Mouse (Mus musculus): ENCODE measurements around the gene Ccnt2.
A peak's percentile ranks its signal among the peaks of the same experiment; 100 is the strongest.

Ccnt2 gene

DNA sequence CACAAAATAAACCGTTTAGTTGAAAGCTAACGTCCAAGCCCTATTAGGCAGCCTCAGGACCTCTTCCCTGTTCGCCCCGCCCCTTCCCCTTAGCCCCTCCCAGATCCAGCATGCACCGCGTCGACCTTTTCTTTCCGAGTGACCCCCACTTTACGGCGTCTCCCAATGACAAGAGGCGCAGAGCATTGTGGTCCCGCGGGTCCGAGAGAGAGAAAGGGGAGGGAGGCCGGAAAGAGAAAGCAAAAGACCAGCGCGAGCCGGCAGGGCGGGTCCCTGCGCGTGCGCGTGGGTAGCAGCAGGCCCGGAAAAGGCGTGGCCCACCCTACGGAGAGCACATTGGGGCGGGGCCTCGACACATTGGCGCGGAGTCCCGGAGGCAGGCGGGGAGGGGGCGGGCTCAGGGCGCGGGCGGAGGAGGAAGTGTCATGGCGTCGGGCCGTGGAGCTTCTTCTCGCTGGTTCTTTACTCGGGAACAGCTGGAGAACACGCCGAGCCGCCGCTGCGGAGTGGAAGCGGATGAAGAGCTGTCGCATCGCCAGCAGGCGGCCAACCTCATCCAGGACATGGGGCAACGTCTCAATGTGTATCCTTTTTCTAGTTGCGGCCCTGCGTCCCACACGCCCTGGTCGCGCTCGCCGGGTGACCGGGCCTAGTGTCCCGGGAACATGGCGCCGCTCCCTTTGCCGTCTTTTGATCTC is at the start of gene Ccnt2:
TSS of gene Ccnt2 (plus strand) at position 362 of the 698 bp plus-strand sequence.
- TF ChIP-seq GATA4 (IDR thresholded peaks at IDR 0.05; ENCODE audit: insufficient replicate concordance, low read length): 0 out of 2 replicates have a peak, but pooled peaks have one; percentile 3

DNA sequence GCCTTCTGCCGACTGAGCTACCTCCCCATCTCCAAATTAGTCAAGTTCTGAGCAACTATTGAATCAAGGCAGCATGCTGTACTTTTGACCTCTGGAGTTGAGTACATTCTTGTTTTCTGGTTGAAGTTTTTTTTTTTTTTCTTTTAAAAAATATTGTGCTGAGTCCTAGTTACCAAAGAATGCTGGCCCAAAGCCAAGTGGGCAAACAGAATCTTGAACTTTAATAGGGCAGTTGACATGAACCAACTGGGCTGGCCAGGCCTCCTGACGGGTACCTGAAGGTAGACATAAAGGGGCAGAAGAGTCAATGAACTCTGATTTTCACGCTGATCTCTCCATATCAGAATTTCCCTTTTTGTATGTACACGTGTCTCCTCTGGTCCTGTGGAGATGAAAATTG is 44.9 kb upstream of the Ccnt2 start, which contains the start of gene Acmsd:
TSS of gene Acmsd (plus strand) at position 318 of the 400 bp plus-strand sequence.
- TF ChIP-seq GATA4 (IDR thresholded peaks at IDR 0.05; ENCODE audit: insufficient replicate concordance, low read length): no peak

DNA sequence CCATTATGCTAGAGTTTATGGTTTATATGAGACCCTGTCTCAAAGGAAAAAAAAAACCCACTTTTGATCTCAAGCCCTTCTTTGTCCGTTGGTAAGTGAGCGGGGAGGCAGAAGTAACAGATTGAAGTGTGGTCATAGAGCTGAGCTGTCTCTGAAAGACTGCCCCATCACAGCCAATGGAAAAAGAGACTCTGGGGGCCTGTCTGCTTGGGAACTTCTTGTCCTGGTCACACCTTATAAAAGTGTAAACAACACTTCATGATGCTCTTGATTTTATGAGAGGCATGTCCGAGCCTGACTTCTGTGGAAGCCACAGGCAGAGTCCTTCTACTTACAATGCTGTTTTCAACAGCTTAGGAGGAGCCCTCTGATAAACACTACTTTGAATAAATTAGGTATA is 42.9 kb upstream of the Ccnt2 start:
- TF ChIP-seq GATA4 (IDR thresholded peaks at IDR 0.05; ENCODE audit: insufficient replicate concordance, low read length): no peak

DNA sequence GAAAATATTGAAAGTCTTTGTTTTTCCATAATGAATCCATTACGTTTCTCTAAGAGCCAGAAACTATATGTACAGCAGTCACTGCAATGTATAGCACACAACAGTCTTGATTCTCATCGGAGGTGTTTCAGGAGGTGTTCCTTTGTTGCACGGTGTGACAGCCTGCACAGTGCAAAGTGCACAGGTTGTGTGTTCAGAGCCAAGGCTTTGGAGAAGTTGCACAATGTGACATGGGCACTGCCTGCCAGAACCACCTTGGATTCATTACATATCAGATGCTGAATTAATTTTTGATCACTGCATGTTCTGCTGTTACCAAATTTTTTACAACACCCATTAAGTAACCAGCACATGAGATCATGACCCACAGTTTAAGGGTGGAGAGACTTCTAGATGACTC is 41.5 kb upstream of the Ccnt2 start:
- no peak for TF ChIP-seq GATA4 (IDR thresholded peaks at IDR 0.05; ENCODE audit: insufficient replicate concordance, low read length)

DNA sequence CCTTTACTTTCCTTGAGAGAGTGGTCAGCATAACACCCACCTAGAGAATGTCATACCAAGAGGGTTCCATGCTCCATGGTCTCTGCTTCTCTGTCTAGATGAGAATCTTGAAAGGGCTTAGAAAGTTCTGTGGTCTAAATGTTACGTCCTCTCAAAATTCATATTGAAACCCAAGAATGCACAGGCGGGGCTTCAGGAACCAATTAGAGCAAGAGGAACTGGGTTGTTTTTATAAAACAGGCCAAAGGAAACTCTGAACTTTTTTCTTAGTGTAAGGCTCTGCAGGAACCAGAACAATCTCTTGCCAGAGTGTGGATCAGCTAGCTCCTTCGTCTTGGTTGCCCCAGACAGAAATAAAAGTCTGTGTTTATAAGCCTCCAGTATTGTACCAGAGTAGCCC is 41.1 kb upstream of the Ccnt2 start:
- TF ChIP-seq GATA4 (IDR thresholded peaks at IDR 0.05; ENCODE audit: insufficient replicate concordance, low read length): no peak

DNA sequence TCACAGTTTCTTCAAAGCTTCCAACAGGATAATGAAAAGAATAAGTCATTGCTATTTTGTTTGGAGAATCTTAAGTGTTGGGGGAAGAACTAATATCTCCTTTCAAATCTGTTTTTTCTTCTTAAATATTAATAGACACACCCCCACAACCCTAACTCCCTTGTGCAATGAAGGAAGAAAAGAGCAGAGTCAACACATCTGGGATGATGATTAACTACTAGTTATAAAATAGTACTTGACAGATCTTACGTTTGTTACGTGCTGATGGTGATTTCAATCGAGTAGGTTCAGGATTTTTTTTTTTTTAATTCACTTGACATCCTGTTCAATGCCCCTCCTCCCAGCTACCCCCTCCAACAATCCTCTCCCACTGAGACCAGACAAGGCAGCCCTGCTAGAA is 38.6 kb upstream of the Ccnt2 start:
- TF ChIP-seq GATA4 (IDR thresholded peaks at IDR 0.05; ENCODE audit: insufficient replicate concordance, low read length): no peak

DNA sequence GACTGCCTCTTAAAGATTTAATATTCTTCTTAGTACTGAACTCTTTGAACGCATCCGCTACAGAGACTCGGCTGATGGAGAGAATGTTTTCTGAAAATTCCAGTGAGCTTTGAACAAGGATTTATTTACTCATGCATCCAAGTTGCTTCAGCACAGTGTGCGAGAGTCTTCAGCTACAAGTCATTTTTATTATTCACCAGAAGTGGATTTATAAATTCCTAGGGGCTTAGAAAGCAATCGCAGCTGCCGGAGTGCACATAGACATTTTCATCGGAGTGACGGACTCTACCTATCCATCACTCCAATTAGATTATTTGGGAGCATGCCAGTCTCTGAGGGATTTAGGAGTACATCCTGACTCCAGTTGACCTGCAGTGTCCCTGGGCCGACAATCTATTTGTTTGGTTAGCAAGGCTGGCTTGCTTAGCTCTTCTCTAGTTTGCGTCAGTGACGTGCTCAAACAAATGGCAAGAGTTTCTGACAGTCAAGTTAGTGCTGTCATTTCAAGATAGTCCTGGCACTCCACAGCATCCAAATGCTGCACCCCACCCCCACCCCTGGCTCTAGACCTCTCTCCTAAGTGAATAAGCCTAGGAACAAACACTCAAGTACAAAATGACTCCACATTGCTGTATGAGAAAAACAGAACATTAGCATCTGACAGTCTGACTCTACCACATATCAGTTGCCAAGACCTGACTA is 23.4 kb upstream of the Ccnt2 start:
- no peak for TF ChIP-seq GATA4 (IDR thresholded peaks at IDR 0.05; ENCODE audit: insufficient replicate concordance, low read length)

DNA sequence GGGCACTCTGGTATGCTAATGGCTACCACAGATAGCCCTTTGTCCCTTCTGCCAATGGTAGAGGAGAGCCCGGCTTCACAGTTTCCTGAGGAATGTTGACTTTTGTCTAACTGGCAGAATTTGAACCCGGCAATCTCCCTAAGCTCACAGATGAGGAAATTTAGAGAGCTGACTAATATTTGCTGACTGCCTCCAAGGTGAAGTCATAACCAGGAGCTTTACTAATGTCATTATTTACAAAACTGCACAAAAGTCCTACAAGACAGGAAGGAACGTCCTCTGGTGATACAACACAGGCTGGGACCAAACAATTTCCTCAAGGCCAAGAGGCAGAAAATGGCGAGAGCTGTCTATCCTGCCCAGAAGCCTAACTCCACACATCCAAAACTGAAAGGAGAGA is 18.2 kb upstream of the Ccnt2 start:
- no peak for TF ChIP-seq GATA4 (IDR thresholded peaks at IDR 0.05; ENCODE audit: insufficient replicate concordance, low read length)

DNA sequence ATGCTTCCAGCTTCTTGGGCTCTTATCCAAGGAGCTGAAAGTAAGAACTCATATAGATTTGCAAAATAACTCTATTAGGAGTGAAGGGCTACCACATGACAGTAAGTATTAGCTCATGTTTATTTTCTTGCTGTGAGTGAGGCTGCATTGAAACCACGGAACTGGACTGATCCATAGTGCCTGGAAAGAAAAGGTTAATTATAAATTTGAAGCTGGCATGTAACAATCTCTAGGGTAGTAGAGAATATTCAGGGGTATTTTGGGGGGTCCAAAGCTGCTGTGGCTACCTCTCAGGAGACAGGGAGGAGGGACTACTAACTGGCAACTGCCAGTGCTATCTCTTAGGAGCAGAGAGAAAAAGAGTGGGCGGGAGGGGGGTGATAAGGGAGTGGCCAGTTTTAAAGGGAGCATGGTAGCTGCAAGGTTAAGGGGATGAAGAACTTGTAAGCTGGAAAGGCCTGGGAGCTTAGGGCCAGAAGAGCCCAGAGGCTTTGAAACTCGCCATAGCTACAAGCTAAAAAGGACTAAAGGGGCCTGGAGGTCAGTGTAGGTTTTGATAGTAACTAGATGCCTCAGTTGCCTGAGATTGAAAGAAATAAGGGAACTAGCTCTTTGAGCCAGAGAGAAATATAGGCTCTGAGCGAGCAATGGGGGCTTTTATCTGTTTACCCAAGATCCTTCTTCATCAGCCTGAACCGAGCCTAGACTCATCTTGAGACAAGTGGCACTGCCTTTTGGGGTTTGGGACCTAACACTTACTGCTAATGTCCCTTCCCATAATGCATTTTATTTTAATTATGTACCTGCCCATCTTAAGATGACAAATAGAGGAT is 17.4 kb upstream of the Ccnt2 start:
- TF ChIP-seq GATA4 (IDR thresholded peaks at IDR 0.05; ENCODE audit: insufficient replicate concordance, low read length): no peak

DNA sequence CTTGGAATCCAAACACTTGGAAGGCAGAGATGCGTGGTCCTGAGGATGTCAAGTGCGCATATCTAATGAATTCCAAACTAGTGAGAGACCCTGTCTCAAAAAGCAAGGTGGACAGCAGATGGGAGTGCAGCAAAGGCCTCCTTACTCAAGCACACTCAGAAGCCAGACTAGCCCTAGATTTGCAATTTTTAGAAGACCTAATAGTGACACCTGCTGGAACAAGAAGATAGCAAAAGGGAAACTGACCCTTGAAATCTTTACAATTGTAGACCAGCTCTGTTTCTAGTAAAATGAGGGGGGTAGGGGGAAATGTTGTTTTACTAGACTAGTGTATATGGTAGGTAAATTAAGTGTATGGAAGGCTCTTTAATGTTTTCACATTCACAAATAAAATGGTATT is 8.5 kb upstream of the Ccnt2 start:
- TF ChIP-seq GATA4 (IDR thresholded peaks at IDR 0.05; ENCODE audit: insufficient replicate concordance, low read length): no peak

DNA sequence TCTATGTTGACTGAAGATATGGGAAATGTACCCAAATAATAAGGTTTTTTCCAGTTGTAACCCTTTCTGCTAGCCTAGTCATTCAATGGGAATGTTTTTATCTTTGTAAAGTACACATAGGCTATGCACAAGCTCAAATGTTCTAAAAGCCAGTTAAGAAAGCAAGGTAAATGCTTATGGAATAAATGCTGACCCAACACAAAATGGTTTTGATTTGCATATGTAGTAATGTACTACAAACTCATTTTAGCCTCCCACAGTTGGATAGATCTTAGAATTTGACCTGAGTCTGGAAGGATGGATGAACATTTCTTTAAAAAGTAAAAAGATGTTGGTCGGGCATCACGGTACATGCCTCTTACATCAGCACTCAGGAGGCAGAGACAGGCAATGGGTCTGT is 7.2 kb upstream of the Ccnt2 start:
- TF ChIP-seq GATA4 (IDR thresholded peaks at IDR 0.05; ENCODE audit: insufficient replicate concordance, low read length): no peak

DNA sequence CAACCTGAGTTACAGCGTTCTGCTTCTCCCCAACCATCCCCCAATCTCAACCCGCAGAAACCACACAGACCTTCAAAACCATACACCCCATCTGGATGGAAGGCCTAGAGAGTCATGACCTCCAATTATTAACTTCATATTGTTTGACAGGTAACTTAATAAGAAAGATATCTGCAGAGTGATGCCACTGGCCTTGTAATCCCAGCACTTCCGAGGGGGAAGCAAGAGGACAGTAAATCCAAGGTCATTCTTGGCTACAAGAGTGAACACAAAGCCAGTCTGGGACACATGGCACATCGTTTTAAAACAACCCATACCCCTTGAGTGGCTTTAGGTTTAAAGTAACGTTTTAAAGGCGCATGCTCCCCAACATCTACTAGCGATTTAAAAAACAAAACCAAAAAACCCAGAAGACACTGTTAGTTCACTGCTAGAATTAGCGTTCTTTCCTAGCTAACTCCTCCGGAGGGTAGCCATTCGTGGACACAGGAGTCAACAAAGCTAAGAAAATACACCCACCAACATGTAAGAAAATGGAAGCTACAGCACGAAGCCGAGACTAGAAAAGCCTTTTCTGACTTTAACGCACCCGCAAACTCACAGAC is 664 bp upstream of the Ccnt2 start:
- no peak for TF ChIP-seq GATA4 (IDR thresholded peaks at IDR 0.05; ENCODE audit: insufficient replicate concordance, low read length)

DNA sequence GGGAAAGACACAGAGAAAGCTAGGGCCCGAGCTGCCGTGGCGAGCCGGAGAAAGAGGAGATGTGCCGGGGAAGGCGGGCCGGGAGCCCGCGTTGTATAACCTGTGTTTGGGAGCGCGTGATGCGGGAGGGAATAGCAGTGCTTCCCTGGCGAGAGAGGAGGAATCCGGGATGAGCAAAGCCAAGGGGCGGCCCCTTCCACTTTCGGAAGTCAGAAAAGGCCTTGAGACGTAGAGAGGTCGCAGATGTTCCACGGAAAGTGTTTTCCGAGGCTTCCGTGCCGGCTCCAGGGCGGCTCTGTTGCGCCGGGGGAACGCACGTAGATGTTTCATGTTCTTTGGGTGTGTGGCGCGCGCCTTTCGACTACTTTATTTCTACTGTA is 527 bp downstream of the Ccnt2 start:
- no peak for TF ChIP-seq GATA4 (IDR thresholded peaks at IDR 0.05; ENCODE audit: insufficient replicate concordance, low read length)

DNA sequence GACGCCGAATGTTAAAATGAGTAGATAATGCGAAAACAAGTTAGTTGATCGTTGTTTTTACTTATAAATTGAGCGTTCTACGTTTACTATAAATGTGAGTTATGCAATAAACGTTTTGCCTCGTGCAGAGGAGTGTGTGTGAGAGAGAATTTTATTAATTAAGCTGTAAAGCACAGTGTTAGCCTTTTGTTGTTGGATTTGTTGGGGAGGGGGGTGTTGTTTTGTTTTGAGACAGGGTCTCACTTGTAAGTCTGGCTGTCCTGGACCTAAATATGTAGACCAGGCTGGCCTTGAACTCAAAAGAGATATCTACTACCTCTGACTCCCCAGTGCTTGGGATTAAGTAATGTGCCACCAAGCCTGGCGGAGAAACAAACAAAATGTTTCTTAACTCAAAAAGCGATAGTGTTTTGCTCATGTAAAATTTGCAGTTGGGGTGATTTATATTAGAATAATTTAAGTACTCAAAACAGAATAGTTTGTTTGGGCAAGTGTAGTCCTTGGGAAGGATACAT is 1.3 kb downstream of the Ccnt2 start:
- TF ChIP-seq GATA4 (IDR thresholded peaks at IDR 0.05; ENCODE audit: insufficient replicate concordance, low read length): no peak

DNA sequence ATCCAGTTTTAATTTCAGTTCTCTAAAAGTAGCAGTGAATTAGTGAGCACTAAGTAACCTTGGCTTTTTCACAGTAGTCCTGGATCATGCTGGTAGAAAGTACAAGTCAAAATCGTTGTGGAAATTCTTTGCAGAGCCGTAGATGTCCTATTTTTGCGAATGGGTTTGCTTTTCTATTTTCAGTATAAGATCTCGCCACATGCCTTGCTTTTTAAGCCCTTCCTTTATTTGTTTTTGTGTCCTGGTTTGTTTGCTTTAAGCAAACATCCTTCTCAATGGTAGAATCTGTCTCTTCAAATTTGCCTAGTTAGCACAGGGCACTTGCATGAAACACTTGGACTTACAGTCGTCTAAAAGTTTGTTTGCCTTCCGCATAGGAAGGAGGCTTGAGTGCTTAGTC is 2.3 kb downstream of the Ccnt2 start:
- no peak for TF ChIP-seq GATA4 (IDR thresholded peaks at IDR 0.05; ENCODE audit: insufficient replicate concordance, low read length)

Measured in liver, adult (tissue).